Mouse (Mus musculus) kidney, postnatal 25 days (tissue): Measurements from ENCODE around the gene Mindy2.
"Not testable (repeated sequence)": the region's sequence is repeated elsewhere in the genome, so short reads cannot be mapped to it uniquely, and the experiment has no call there.

Source experiments
- DNase-seq, 2 experiments: peaks; one replicate each; pipeline ENCODE4 v3.0.0; 2021; ENCODE audit warnings: mixed read lengths in 2 of 2

Mindy2 gene

DNA sequence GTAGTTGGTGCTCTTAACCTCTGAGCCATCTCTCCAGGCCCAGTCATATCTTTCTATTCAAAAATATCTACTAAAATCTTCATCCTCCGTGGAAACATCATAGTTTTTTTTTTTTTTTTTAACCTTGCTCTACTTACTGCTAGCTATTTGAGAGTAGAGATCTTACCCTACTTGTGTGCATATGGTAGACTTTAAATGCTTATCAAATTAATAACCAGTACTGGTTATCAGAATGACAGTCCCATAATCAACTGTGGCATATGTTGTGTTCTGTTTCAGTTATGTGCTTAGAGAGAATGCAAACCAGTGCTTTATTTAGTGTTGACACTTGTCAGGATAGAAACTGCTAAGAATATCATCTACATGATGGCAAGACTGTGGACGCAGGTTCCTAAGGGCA, 78.9 kb downstream of the Mindy2 start:
- no peak for DNase-seq

DNA sequence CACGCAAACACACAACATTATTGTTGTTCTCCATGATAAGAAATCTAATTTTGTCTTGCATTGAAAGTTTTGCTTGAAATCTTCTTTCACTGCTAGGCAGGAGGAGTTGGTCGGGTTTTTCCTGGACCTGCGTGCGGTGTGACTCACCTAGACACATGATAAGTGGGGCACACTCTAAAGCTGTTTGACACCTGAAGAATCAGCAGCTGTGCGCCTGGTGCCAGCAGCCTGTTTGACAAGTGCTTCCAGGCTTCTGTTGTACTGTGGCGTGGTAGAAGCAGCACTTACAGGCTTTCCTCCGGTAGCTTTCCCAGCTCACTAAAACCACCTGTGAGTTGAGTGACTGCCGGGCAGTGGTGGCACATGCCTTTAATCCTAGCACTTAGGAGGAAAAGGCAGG, 86.6 kb downstream of the Mindy2 start:
- no peak for DNase-seq

DNA sequence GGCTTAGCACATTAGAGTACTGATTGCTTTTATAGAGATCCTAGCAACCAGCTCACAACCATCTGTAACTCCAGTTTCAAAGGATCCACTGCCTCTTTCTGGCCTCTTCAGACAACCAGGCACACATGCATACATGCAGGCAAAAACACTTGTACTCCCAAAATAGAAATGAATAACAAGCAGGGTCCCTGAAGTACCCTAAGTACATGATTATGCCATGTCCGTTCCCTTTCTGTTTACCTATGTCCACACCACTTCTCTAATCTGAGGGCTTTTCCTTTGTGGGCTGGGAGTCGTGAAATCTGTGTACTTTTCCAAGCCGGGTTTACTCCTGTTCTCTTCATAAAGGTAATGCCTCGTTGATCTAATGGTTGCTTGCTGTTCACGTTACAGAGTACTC, 89.3 kb downstream of the Mindy2 start:
- DNase-seq = no peak

DNA sequence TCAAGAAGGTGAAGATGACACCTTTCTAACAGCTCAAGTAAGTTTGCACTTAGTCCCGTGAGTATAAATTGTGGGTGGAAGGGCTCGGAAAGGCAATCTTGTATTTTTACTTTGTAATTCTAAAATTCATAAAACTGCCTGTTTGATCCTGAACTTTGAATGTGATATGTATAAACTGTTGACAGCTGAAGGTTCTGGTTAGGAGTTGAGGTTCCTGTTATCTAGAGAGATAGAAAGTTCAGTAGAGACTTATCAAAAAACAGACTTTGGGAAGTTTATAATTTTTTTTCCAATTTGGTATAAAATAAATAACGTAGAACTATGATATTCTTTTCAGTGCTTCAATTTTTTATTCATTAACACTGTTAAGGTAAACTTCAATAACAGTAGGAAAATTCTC, 94.1 kb downstream of the Mindy2 start:
- no peak for DNase-seq

DNA sequence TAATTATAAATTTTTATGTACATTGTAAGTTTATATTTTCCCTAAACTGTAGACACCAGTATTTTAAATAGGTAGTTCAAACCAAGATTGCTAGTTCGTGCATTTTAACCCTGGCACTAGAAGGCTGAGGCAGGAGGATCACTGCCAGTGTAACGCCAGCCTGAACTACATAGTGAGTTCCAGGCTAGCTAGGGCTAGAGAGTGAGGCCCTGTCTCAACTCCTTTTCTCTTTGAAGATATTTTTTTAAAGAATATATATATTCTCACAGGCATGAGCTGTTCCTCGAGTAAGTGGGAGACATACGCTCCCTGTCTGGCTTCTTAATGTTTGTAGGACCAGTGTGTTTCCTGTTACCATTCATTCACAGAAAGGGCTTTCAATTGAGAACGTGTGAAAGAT, 100.2 kb downstream of the Mindy2 start:
- no peak for DNase-seq

DNA sequence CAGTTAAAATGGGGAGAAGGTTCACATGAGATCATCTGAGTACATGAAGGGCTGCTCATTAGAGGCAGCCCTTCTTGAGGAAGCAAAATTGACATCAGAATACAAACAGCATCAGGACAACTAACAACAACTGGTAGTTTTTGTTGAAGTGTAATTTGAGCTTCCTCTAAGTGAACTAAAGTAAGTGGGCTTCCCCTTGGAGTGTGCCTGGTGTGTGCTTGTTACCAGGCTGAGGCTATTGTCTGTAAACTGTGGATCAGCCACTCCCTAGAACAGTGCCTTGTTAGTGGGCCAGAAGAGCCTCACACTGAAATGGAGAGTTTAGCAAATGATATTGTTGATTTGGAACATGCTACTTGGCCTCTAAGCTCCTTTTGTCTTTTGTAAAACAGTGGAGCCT, 101.5 kb downstream of the Mindy2 start:
- no peak for DNase-seq

DNA sequence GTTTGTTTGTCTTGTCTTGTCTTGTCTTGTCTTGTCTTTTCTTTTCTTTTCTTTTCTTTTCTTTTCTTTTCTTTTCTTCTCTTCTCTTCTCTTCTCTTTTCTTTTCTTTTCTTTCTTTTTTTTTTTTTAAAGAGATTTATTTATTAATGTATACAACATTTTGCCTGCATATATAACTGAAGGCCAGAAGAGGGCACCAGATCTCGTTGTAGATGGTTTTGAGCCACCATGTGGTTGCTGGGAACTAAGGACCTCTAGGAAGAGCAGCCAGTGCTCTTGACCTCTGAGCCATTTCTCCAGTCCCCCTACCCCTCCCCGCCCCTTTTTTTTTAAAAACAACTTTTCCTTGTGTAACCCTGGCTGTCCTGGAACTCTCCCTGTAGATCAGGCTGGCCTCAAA, 104.7 kb downstream of the Mindy2 start:
- not testable (repeated sequence) for DNase-seq

DNA sequence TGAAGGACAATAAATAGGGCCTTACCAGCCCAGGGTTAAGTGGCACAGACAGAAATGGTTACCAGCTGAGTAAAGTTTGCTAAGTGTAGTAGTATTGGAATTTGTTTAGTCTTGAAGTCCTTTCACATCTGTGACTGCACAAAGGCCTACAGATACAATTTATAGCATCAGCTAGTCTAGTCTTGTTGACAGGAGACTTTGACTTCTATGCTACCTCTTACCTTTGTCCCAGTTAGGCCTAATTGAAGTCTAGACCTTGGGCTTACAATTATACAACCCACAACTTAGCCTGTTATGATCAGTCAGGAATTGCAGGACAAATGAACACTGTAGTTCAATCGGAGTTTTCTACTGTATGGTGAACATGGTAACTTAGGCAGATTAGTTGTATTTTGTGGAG, 105.5 kb downstream of the Mindy2 start:
- DNase-seq = no peak
